Mouse (Mus musculus): Measurements from ENCODE around the gene Pcdh19.
A peak's percentile ranks its signal among the peaks of the same experiment; 100 is the strongest.
"Not testable (repeated sequence)": the region's sequence is repeated elsewhere in the genome, so short reads cannot be mapped to it uniquely, and the experiment has no call there.

Gene Pcdh19

GRCm38 (mm10) chrX:133688840-133689239 is at the start of gene Pcdh19:
TSS of gene Pcdh19 (minus strand) at chrX:133688987.
- peak; percentile 19 for DNase-seq (ENCODE audit: low read depth)

GRCm38 (mm10) chrX:133735871-133736270 is 47.1 kb upstream of the Pcdh19 start:
- no peak for DNase-seq (ENCODE audit: low read depth)

- peak; percentile 1 for DNase-seq (ENCODE audit: low read depth)
These were observed 46.2 kb upstream of the Pcdh19 start for GRCm38 (mm10) chrX:133734984-133735383.

GRCm38 (mm10) chrX:133721517-133721916 is 32.7 kb upstream of the Pcdh19 start:
- no peak for DNase-seq (ENCODE audit: low read depth)

GRCm38 (mm10) chrX:133710621-133711020 is 21.8 kb upstream of the Pcdh19 start:
- DNase-seq (ENCODE audit: low read depth), result no peak

- DNase-seq (ENCODE audit: low read depth), result no peak
These were observed 14.1 kb upstream of the Pcdh19 start for GRCm38 (mm10) chrX:133702902-133703301.

- not testable (repeated sequence) for DNase-seq (ENCODE audit: low read depth)
These were observed 9.1 kb upstream of the Pcdh19 start for GRCm38 (mm10) chrX:133697871-133698270.

- DNase-seq (ENCODE audit: low read depth), result no peak
These were observed 7.7 kb upstream of the Pcdh19 start for GRCm38 (mm10) chrX:133696461-133696860.

- DNase-seq (ENCODE audit: low read depth), result no peak
These were observed 4.4 kb upstream of the Pcdh19 start for GRCm38 (mm10) chrX:133693037-133693760.

GRCm38 (mm10) chrX:133692392-133692790 is 3.6 kb upstream of the Pcdh19 start:
- no peak for DNase-seq (ENCODE audit: low read depth)

- peak; percentile 70 for DNase-seq (ENCODE audit: low read depth)
These were observed 3.0 kb upstream of the Pcdh19 start for GRCm38 (mm10) chrX:133691581-133692391.

- peak; percentile 0 for DNase-seq (ENCODE audit: low read depth)
These were observed 2.0 kb upstream of the Pcdh19 start for GRCm38 (mm10) chrX:133690822-133691221.

- peak; percentile 0 for DNase-seq (ENCODE audit: low read depth)
These were observed 926 bp upstream of the Pcdh19 start for GRCm38 (mm10) chrX:133689576-133690250.

GRCm38 (mm10) chrX:133688156-133688555 is 631 bp downstream of the Pcdh19 start:
- peak; percentile 0 for DNase-seq (ENCODE audit: low read depth)

- peak; percentile 0 for DNase-seq (ENCODE audit: low read depth)
These were observed 1.1 kb downstream of the Pcdh19 start for GRCm38 (mm10) chrX:133687666-133688151.

- no peak for DNase-seq (ENCODE audit: low read depth)
These were observed 2.1 kb downstream of the Pcdh19 start for GRCm38 (mm10) chrX:133686533-133687311.

GRCm38 (mm10) chrX:133685572-133685971 is 3.2 kb downstream of the Pcdh19 start:
- no peak for DNase-seq (ENCODE audit: low read depth)

GRCm38 (mm10) chrX:133683961-133684360 is 4.8 kb downstream of the Pcdh19 start:
- DNase-seq (ENCODE audit: low read depth), result no peak

- DNase-seq (ENCODE audit: low read depth), result no peak
These were observed 13.7 kb downstream of the Pcdh19 start for GRCm38 (mm10) chrX:133675121-133675520.

- DNase-seq (ENCODE audit: low read depth), result no peak
These were observed 15.0 kb downstream of the Pcdh19 start for GRCm38 (mm10) chrX:133673796-133674195.

- DNase-seq (ENCODE audit: low read depth), result no peak
These were observed 28.7 kb downstream of the Pcdh19 start for GRCm38 (mm10) chrX:133660111-133660510.

All from naive thymus-derived CD4-positive, alpha-beta T cell, adult 2 months (primary cell).